Mouse (Mus musculus): ENCODE measurements at regions not wholly inside any gene's neighbourhood (a gene's known extent, or its start where the extent isn't known, plus 50 kb on each side); places are given as distances from the start of the nearest gene placed in this dataset.

DNA sequence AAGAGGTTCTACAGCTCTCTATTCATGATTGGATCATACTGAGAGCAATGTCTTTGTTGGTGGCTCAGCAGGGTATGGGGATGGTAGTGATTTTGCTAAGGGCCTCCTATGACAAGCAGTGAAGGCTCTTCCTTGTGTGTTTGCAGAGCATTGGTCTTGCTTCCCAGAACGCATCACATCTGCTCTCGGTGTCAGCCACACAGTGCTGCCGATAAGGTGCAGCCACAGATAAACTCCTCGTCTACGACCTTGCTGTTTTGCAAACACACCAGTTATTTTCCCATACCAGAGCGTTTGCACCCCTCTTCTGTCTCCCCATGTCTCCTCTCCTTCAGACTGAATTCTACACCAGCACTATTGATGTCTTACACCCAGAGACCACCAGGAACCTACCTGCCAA is 68.4 kb upstream of the Thpo start:
- Histone ChIP-seq H3K9ac (ENCODE audit: low read depth, low read length) (no peak overlapping the region), H3K4me1 (replicated peaks; ENCODE audit: control insufficient read depth, insufficient read depth, low read length) (peaks cover 4% of the 10 kb centered on the region; the same call in 1 of the 2 replicates), H3K4me3 (ENCODE audit: low read depth, low read length) (no peak overlapping the region), H3K36me3 (ENCODE audit: control insufficient read depth, insufficient read depth, low read length) (no peaks in the 10 kb centered on the region), H3K4me2 (no peak overlapping the region), H3K9me3 (ENCODE audit: control insufficient read depth, low read length) (no peaks in the 10 kb centered on the region), H3K27me3 (replicated peaks; ENCODE audit: control insufficient read depth, insufficient read depth, low read length) (no peaks in the 10 kb centered on the region), H3K27ac (ENCODE audit: low read depth, low read length) (no peak overlapping the region)
- ATAC-seq (replicated peaks; ENCODE audit: low FRiP score) (no peak), DNase-seq (ENCODE audit: low spot score) (no peak)
- 56% methylated on average over 6 of the region's 6 CpGs for WGBS

DNA sequence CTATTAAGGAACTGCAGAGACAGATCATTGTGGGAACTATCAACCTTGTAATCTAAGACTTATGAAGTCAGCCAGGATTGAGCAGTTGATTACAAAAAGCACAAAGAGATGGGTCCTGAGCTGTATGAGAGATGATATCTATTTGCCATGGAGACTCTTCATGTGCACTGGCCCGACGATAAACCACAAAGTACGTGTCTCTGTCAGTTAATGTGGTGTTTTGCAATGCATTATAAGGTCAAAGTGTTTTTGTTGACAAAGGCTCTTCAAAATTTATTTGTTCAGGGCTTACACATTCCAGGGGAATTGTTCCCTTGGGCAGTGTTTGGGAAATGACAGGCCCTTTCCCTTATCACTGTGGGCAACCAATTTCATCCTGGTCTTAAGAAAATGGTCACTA is 65.7 kb upstream of the Thpo start:
- Histone ChIP-seq H3K36me3 (ENCODE audit: control insufficient read depth, insufficient read depth, low read length) (no peaks in the 10 kb centered on the region), H3K4me2 (no peak overlapping the region), H3K4me3 (ENCODE audit: low read depth, low read length) (no peak overlapping the region), H3K9me3 (ENCODE audit: control insufficient read depth, low read length) (no peaks in the 10 kb centered on the region), H3K4me1 (replicated peaks; ENCODE audit: control insufficient read depth, insufficient read depth, low read length) (peaks cover 4% of the 10 kb centered on the region; the same call in 1 of the 2 replicates), H3K27ac (ENCODE audit: low read depth, low read length) (no peak overlapping the region), H3K9ac (ENCODE audit: low read depth, low read length) (no peak overlapping the region), H3K27me3 (replicated peaks; ENCODE audit: control insufficient read depth, insufficient read depth, low read length) (no peaks in the 10 kb centered on the region)
- WGBS: 89% methylated on average over 3 of the region's 3 CpGs
- DNase-seq (ENCODE audit: low spot score): no peak
- ATAC-seq (replicated peaks; ENCODE audit: low FRiP score): no peak

DNA sequence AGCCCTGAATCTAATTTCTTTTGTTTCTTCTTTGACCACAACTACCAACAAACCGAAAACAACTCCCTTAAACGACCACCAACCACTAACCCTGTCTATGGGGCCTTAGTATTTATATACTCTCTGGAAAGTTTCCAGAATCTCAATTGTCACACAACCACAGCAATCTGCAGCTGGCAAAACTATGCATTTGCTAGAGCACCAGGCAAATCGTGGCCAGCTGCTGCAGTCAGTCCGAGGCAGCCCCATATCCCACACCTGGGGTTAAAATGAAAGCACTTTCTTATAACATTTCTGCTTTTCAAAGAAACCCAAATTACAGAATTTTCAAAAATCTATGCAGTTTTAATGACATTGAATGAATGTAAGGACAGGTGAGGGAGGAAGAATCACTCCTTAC is 63.8 kb upstream of the Thpo start:
- H3K9ac ChIP-seq (ENCODE audit: low read depth, low read length): no peak overlapping the region
- no peaks in the 10 kb centered on the region for H3K27me3 ChIP-seq (replicated peaks; ENCODE audit: control insufficient read depth, insufficient read depth, low read length)
- no peaks in the 10 kb centered on the region for H3K36me3 ChIP-seq (ENCODE audit: control insufficient read depth, insufficient read depth, low read length)
- DNase-seq (ENCODE audit: low spot score): no peak
- WGBS: 75% methylated on average over 4 of the region's 4 CpGs
- H3K27ac ChIP-seq (ENCODE audit: low read depth, low read length): no peak overlapping the region
- no peak overlapping the region for H3K4me3 ChIP-seq (ENCODE audit: low read depth, low read length)
- ATAC-seq (replicated peaks; ENCODE audit: low FRiP score): no peak
- 0 out of 2 replicates have a peak, but pooled peaks cover 3% of the 10 kb centered on the region for H3K4me1 ChIP-seq (replicated peaks; ENCODE audit: control insufficient read depth, insufficient read depth, low read length)
- H3K4me2 ChIP-seq: no peak overlapping the region
- H3K9me3 ChIP-seq (ENCODE audit: control insufficient read depth, low read length): no peaks in the 10 kb centered on the region

GRCm38 (mm10) chr16:20794721-20795120 is 60.4 kb upstream of the Thpo start:
- Histone ChIP-seq H3K4me3 (ENCODE audit: low read depth, low read length) (no peak overlapping the region), H3K9ac (ENCODE audit: low read depth, low read length) (no peak overlapping the region), H3K9me3 (ENCODE audit: control insufficient read depth, low read length) (no peaks in the 10 kb centered on the region), H3K4me1 (replicated peaks; ENCODE audit: control insufficient read depth, insufficient read depth, low read length) (no peaks in the 10 kb centered on the region), H3K36me3 (ENCODE audit: control insufficient read depth, insufficient read depth, low read length) (no peaks in the 10 kb centered on the region), H3K27me3 (replicated peaks; ENCODE audit: control insufficient read depth, insufficient read depth, low read length) (no peaks in the 10 kb centered on the region), H3K27ac (ENCODE audit: low read depth, low read length) (no peak overlapping the region), H3K4me2 (no peak overlapping the region)
- DNase-seq (ENCODE audit: low spot score) (no peak), ATAC-seq (replicated peaks; ENCODE audit: low FRiP score) (no peak)
- WGBS: 74% methylated on average over 1 of the region's 1 CpGs

Measured in liver, embryonic 11.5 days (tissue).